Mouse (Mus musculus): ENCODE measurements around the gene Cend1.
"Not testable (repeated sequence)": the region's sequence is repeated elsewhere in the genome, so short reads cannot be mapped to it uniquely, and the experiment has no call there.

Cend1 gene

DNA sequence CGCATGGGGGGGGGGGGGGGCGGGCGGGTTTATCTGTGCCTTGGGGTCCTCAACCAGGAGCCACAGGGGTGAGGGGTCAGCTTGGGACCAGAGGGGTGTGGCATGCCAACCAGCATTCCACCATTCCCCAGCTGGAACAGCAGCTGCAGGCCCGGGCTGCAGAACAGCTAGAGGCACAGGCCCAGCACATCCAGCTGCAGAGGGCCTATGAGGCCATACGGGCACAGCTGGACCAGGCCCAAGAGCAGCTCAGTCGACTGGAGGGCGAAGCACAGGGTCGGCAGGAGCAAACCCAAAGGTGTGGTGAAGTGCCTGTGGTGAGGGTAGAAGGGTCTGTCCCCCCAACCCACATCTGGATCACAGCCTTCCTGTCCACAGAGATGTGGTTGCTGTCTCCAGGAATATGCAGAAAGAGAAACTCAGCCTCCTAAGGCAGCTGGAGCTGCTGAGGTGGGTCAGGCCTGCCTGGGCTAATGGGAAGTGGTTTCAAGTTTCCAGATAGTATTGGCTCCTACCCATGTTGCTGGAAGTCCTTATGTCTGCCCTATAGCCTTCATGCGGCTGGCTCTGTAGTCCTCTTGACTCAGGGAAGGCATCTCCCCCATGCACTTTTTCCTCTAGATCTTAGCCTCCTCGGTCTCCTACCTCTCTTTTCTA, 36.2 kb upstream of the Cend1 start:
- no peak for DNase-seq (ENCODE audit: low read depth, low spot score)

DNA sequence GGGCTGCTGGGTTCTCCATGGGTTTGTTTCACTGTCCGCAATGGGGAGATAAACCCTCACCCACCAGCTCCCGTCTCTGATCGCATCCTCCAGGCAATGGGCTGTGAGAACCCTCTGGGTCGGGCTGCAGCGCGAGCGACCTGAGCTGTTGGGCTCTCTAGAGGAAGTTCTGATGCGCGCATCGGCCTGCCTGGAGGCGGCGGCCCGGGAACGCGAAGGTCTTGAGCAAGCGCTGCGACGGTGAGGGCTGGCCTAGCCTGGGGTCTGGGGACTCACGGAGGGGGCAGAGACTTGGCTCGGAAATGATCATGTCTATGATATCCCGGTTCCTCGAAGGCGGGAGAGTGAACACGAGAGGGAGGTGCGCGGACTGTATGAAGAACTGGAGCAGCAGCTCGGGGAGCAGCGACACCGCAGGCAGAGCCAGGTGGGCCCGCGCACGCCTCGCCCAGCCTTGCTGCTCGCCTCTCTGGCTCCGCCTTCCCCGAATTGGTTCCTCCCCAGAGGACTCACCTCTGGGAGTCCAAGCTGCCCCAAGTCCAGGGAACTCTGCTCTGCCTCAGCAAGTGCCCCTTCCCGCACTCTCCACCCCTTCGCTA, 35.4 kb upstream of the Cend1 start:
- no peak for DNase-seq (ENCODE audit: low read depth, low spot score)

DNA sequence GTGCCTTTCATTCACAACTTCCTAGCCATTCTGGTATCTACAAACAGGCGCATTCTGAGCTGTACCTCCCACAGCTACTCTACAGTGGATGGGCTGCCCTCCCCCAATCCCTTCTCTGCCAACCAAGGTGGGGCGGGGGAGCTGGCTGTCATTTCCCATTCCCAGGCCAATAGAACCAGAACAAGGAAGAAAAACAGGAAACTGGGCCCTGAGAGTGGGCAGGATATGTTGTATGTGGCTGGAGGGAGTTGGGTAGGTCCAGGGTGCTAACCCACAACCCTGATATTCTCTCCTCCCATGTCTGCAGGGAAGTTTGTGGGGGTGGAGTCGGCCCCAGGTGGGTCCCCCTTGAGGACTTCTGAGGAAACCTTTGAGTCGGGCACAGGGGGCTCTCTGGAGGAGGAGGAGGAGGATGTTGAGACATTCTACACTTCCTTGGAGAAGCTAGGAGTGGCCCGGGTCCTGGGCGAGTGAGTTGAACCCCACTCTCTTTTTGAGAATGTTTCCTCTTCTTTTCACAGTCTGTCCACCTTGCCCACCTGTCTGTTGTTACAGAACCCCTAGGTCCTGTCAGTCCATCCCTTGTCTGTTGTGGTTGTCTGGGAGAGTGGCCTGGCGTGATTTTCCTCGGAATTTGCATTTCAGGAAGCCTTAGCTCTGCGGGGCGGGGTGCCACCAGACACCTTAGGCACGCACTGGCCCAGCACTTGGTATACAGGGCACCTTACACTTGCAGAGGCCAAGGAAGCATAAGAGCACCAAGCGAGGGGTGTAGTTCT, 34.7 kb upstream of the Cend1 start:
- no peak for DNase-seq (ENCODE audit: low read depth, low spot score)

DNA sequence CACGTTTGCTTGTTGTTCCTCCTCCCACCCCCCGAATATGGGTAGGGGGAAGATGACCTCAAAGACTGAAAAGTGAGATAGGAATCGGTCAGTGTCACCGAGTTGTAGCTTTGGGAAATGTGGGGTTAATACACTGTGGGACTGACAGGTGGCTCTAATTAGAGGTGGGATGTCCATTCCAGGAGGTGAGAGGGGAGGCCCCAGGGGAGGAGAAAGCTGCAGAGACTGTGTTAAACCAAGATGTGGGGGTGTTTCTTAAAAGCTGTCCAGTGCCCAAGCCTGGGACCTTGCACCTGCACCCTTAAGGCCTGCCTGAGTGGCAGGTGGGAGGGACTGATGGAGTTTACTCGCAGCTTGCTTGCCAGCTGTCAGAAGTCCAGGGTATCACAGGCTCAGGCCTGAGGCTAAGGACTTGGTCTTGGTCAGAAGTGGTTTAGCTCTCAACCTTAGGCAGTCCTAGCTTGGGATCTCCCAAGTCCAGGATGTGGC, 33.1 kb upstream of the Cend1 start:
- DNase-seq (ENCODE audit: low read depth, low spot score) = no peak

DNA sequence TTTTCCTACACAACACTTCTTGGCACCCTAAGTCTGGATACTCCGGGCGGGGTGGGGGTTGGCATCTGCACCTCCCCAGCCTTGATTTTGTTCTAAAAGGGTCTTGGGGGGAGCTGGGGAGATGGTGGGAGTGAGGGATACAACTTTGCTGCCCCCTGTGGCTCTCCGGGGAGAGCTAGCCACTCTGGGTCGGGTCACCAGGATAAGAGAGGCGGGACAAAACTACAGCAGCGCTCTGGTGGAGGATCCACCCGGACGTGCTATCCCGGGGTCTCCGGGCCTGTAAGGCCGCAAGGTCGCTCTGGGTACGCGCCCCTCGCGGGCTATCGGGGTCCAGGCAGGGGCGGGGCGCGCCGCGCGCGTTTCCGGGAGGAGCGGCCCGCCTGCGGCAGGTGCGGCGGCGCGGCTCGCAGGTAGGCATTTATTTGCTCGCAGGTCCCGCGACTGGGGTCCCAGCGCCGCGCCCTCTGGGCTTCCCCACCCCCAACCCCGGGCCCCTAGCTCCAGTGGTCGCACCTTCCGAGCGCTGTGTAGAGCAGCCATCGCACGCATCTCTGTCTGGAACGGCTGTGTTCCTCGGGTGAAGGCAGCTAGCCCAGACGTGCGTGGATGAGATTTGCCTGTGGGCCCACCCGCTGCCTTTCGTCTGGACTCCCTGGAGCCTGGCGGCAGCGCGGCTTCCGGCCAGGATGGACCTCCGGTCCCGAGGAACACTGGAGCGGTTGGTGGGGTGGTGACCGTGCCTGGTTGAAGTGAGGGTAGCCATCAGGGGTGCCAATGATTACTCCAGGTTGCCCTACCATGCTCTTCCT, 32.4 kb upstream of the Cend1 start:
- no peak for DNase-seq (ENCODE audit: low read depth, low spot score)

DNA sequence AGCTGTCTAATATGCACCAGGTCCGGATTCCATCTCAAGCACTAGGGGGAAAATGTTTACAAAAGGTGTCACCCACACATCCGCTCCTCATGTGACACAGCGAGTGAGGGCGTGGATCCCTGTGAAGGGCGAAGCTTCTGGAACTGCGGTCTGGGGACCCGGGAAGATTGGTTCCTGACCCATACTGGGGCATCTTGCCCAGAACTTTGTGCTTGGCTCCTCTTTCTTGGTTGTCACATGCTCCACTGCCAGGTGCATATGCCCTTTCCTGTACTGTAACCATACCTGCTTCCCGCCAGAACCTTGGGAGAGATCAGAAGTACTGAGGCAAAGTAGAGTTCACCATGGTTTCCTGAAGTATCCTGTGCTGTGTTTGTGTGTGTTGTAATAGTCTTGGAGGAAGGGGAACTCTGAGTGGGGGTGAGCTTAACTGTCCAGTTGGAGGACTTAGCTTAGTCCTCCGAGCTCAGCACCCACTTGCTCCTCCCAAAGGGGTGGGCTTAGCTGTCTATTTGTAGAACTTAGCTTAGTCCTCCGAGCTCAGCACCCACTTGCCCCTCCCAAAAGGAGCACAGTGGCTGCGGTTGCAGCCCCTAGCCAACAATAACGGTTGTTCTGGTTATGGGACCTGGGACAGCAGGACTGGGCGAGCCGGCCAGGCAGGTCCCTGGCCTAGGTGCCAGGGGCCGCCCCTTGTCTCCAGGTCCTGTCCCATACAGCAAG, 31.3 kb upstream of the Cend1 start, which contains the start of gene Cracr2b:
Gene Cracr2b (plus strand): TSS at position 704 of the 723 bp plus-strand sequence.
- DNase-seq (ENCODE audit: low read depth, low spot score) = no peak

DNA sequence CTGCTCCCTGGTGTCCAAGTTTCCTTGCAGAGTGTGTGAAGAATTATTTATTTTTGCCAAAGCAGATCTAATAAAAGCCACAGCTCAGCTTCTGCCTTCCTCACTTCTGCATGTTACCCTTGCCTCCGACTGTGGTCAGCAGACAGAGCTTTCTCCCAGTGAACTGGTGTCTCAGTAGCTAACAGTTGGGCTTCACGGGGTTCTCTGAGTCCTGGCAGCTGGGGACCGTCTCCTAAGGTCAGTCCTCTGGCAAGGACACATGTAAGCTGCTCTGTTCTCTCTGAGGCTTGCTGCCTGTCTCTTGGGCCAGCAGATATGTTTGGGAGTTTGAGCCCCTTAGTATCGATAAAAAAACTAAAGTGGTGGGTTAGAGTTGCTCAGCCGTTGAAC, 30.7 kb upstream of the Cend1 start:
- no peak for DNase-seq (ENCODE audit: low read depth, low spot score)

DNA sequence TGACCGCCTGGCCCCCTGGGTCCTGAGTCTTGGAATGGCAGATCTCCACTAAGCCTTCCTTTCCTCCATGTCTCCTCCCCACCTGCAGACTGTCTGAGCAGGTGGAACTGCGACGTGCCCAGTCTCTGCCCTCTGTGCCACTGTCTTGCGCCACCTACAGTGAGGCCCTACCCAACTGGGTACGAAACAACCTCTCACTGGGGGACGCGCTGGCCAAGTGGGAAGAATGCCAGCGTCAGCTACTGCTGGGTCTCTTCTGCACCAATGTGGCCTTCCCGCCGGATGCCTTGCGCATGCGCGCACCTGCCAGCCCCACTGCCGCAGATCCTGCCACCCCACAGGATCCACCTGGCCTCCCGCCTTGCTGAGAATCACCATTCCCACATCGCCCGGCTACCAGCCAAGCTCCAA, 30.0 kb upstream of the Cend1 start:
- no peak for DNase-seq (ENCODE audit: low read depth, low spot score)

DNA sequence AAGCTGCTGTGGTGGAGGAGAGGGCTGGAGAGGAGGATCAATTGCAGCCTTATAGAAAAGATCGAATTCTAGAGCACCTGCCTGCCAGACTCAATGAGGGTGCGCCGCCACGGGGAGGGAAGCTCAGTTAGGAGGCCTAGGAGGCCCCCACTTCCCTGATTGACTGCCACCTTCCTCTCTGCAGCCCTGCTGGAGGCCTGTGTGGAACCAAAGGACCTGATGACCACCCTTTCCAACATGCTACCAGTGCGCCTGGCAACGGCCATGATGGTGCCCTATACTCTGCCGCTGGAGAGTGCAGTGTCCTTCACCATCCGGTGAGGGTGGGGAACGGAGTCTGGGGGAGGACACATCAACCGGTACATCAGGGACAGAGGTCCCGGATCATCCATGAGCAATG, 29.4 kb upstream of the Cend1 start:
- no peak for DNase-seq (ENCODE audit: low read depth, low spot score)

DNA sequence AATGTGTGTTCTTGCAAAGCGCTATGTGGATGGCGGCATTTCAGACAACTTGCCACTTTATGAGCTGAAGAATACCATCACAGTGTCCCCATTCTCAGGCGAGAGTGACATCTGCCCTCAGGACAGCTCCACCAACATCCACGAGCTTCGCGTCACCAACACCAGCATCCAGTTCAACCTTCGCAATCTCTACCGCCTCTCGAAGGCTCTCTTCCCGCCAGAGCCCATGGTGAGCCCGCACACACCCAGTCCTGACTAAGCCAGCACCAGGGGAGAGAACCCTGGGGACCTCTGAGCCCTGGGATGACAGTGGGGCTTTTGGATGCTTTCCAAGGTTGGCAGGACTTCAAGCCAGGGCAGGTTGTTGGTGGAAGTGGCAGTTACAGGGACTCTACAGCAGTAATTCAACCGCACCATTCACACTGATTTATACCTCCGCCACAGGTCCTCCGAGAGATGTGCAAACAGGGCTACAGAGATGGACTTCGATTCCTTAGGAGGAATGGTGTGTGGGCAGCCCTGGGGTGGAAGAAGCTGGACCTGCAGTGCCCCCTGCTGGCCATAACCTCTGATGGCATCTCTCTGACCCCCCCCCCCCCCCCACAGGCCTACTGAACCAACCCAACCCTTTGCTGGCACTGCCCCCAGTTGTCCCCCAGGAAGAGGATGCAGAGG, 28.8 kb upstream of the Cend1 start:
- DNase-seq (ENCODE audit: low read depth, low spot score) = no peak

DNA sequence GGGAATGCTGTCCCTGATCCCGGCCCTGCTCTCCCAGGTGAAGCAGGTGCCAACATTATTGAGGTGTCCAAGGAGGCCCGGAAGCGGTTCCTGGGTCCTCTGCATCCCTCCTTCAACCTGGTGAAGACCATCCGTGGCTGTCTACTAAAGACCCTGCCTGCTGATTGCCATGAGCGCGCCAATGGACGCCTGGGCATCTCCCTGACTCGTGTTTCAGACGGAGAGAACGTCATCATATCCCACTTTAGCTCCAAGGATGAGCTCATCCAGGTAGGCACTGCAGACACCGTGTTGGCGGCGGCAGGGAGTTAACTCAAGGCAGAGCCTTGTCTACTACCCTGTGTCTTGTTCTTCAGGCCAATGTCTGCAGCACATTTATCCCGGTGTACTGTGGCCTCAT, 27.9 kb upstream of the Cend1 start:
- DNase-seq (ENCODE audit: low read depth, low spot score) = no peak

DNA sequence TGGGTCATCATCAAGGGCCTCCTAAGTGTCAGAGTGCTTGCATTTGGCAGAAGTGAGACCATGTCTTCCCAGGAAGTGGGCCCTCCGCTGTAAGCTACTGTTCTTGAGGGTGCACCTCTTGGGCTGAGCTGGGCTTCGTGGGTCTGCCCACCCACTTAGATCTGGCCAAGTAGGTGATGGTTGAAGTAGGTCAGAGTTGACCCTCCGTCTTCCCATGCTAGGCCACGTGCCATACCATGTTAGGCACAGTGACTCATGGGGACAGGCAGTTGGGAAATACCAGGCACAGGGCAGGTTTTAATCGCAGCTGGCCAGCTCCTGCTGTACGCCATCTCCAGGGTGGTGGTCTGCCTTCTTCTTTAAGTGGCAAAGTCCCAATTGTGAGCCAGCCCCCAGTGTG, 27.4 kb upstream of the Cend1 start:
- no peak for DNase-seq (ENCODE audit: low read depth, low spot score)

DNA sequence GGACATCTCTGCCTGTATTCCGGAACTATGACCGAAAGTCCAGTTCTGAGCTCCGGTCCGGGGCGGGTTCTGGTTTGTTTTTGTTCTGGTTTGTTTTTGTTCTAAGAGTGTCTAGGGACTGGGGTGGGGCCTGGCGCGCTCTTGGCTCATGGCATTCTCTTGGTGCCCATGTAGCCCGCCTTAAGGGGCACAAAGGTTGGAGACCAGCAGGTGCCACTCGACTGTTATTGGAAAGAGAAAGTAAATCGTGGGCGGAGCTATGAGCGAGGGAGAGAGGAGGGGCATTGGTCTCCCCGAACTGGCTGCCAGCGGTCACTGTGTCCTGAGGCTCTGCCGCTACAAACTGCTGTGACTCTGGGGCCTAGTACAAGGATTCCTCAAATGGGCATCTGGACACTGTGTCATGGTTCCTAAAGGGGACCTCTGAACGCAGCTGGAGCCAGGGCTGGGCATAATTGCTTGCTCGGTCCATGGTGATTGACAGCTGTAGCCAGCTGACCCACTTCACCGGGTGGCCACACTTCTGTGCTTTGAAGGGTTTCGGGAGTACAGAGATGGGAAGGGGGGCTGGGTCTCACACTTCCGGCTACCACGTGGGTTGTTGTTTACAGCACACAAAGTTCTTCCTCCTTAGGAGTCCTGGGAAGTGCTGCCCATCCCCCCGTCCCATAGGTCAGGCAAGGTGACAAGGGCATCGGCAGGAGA, 26.5 kb upstream of the Cend1 start:
- DNase-seq (ENCODE audit: low read depth, low spot score) = peak; percentile 71

DNA sequence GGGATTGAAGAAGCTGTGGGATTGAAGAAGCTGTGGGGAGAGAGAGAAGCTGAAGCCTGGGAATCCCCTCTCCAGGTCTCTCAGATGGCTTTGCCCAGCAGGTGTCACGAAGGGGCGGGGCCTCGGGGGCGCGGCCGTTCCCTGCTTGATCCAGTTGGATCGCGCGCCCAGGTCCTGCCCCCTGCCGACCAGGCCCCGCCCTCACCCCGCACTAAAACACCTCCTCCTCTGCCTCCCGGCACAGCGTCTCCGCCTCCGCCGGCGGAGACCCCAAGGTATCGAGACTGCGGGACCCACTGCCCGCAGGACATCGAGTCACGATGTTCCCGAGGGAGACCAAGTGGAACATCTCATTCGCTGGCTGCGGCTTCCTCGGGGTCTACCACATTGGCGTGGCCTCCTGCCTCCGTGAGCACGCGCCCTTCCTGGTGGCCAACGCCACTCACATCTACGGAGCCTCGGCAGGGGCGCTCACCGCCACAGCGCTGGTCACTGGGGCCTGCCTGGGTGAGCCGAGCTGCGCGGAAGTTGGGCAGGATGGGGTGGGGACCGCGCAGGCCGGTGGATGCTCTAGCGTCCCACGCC, 25.8 kb upstream of the Cend1 start, which contains the start of gene Pnpla2:
Gene Pnpla2 (plus strand): TSS at position 232 of the 585 bp plus-strand sequence.
- peak; percentile 94 for DNase-seq (ENCODE audit: low read depth, low spot score)

DNA sequence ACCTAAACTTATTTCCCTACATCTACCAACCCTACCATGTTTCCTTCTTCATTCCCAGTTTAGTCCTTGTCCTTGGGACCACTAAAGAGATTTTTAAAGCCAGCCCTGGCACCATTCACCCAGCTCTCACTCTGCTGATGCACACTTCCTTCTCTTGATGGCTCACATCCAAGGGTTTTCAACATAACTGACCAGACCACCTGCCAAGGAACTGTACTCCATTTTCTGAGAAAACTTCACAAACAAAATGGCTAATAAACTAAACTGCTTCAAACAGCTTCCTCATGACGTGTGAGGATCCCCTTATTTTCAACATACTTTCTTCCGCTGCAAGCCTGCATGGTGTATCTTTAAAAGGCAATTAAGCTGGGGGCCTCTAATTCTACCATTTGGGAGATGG, 24.3 kb upstream of the Cend1 start:
- DNase-seq (ENCODE audit: low read depth, low spot score) = no peak

DNA sequence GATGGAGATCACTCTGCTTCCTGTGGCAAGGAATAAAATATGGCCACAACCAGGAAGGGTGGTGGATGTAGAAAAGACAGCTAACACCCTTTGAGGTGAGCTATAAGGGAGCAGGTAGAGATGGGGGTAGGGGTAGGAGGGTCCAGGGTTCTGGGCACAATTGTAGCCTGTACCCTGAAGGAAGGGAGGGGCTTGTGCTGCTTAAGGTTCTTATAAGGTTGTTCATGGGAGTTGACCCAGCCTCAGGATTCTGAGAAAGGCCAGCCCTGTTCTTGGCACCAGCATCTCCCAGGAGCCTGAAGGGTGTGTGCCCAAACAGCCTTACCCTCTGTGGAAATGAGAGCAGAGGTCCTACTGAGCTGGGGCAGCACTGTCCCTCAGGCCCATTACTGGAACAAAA, 22.6 kb upstream of the Cend1 start:
- no peak for DNase-seq (ENCODE audit: low read depth, low spot score)

DNA sequence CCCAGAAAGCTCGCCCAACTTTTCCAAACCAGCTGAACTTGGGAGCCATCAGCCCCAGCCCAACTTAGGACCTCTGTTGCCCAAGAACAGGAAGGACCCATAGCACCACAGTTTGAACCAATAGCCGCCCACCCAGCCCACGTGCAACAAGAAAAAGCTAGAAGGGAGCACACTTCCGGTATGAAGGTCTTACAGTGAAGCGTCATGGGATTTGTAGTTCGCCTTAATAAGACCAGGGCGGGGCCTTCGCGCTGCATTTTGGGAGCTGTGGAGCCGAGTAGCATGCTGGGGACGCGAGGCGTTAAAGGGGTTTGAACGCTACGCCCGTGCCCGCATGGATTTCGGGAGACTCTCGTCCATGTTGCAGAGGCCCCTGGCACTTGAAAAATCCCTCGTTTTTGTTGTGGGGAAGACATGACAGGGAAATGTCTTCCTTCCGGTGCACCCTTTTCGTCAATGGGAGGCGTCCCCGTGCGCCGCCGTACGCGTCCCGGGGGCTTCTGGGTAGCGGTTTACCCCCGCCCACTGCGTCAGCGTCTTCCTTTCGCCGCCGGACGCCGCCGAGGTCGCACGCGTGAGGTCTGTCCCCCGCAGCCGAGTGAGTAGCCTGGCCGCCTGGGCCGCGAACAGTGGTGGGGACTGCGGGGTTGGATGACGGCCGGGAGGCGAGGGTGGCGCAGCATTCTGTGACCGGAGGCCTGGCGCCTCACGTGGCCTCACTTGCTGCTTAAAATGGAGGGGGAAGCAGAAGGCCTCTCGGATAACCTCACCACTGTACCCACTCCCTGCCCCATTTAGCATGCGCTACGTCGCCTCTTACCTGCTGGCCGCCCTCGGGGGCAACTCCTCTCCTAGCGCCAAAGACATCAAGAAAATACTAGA, 18.1 kb upstream of the Cend1 start, which contains the start of gene Rplp2:
Gene Rplp2 (plus strand): TSS at position 261 of the 882 bp plus-strand sequence.
- peak; percentile 98 for DNase-seq (ENCODE audit: low read depth, low spot score)

DNA sequence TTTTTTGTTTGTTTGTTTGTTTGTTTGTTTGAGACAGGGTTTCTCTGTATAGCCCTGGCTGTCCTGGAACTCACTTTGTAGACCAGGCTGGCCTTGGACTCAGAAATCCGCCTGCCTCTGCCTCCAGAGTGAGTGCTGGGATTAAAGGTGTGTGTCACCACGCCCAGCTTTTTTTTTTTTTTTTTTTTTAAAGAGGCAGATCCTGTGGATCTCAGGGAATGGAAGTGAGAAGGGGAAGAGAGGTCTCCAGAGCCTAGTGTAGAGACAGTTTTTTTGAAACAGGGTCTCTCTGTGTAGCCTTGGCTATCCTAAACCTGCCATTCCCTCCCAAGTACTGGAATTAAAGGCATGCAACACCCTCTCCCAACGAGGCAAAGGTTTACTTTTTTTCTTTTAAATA, 17.1 kb upstream of the Cend1 start:
- not testable (repeated sequence) for DNase-seq (ENCODE audit: low read depth, low spot score)

All from ES-CJ7 (cell line).